Mouse (Mus musculus) brain, embryonic 14.5 days (tissue): ENCODE data around the gene Nup133.

ENCODE experiments used
- CTCF ChIP-seq: fragments of 200-500 bp; IDR thresholded peaks from 2 replicates; pipeline ENCODE4 v1.5.1; 2012; ENCODE audit warnings: inconsistent platforms, mild to moderate bottlenecking, moderate library complexity, borderline replicate concordance; ENCODE audit not compliant: insufficient read depth, insufficient read length; ENCODE audit errors: extremely low read depth
- POLR2A ChIP-seq: fragments of 200-500 bp; IDR thresholded peaks from 2 replicates; pipeline ENCODE4 v1.6.1; 2012; ENCODE audit warnings: mild to moderate bottlenecking, inconsistent platforms, borderline replicate concordance; ENCODE audit not compliant: poor library complexity, insufficient read depth, insufficient read length, severe bottlenecking; ENCODE audit errors: extremely low read depth

DNA sequence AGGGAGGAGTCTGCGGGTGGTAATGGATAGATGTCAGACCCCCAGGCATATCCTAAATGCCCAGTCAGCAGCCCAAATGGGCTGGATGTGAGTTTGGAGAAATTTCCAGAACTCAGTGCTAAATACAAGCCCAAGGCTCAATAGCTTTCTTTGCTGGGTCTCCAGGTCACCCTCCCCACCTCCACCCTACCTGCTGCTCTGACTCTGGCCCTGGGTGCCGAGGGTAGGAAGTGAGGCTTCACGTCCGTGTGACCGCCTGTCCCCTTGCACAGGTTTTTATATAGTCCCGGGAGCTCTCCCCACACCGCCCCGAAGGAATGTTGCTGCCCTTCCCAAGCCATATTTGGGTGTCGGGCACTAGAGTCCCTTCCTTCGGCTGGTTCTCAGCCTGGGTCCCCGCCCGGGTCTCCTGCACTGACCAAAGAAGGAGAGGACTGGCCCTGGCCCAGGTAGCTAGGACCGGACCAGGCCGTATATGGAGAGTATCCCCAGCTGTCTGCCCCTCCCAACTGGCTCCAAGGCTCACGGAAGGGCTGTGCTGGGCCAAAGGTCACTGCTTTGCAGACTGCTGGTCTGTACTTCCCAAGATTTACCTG, 54.5 kb downstream of the Nup133 start, which contains the start of gene Acta1:
- no peak for TF ChIP-seq POLR2A
- TF ChIP-seq CTCF = no peak
